Mouse (Mus musculus) limb, embryonic 14.5 days (tissue): ENCODE results near the gene Lpgat1. TPM values are rescaled to one million over a fixed set of nuclear protein-coding genes. Genes with fewer than 3 reads are reported as not detected.

Experiments
- ATAC-seq: fragments of 200-750 bp; cut with Nextera tagmentation; 2 replicates; pipeline ENCODE4 v1.8.0; 2017; ENCODE audit warnings: low read depth, moderate number of reproducible peaks, moderate TSS enrichment; ENCODE audit not compliant: low FRiP score
- DNase-seq: peaks from one replicate; pipeline ENCODE4 v3.0.0-alpha.2; 2015; ENCODE audit warnings: low spot score
- H3K27ac ChIP-seq: fragments of 300-500 bp; sonication (generic); replicated peaks from 2 replicates; pipeline ENCODE4 v1.5.1; 2014; ENCODE audit warnings: low read depth, mild to moderate bottlenecking, low read length, moderate library complexity, mixed read lengths
- H3K27me3 ChIP-seq: fragments of 300-500 bp; sonication (generic); 2 replicates; pipeline ENCODE4 v1.6.1; 2014; ENCODE audit warnings: low read length, mixed read lengths; ENCODE audit not compliant: control insufficient read depth, insufficient read depth
- H3K36me3 ChIP-seq: fragments of 300-500 bp; sonication (generic); 2 replicates; pipeline ENCODE4 v1.6.1; 2014; ENCODE audit warnings: mild to moderate bottlenecking, low read length, moderate library complexity, mixed read lengths; ENCODE audit not compliant: control insufficient read depth, insufficient read depth
- H3K4me1 ChIP-seq: fragments of 300-500 bp; sonication (generic); 2 replicates; pipeline ENCODE4 v1.6.1; 2014; ENCODE audit warnings: antibody characterized with exemption, low read length, mixed read lengths; ENCODE audit not compliant: control insufficient read depth, insufficient read depth
- H3K4me2 ChIP-seq: fragments of 300-500 bp; sonication (generic); replicated peaks from 2 replicates; pipeline ENCODE4 v1.6.1; 2014; ENCODE audit warnings: low read depth, mild to moderate bottlenecking, low read length, moderate library complexity; ENCODE audit not compliant: severe bottlenecking
- H3K4me3 ChIP-seq: fragments of 300-500 bp; sonication (generic); replicated peaks from 2 replicates; pipeline ENCODE4 v1.5.1; 2014; ENCODE audit warnings: low read length
- H3K9ac ChIP-seq: fragments of 300-500 bp; sonication (generic); 2 replicates; pipeline ENCODE4 v1.6.1; 2014; ENCODE audit warnings: mild to moderate bottlenecking, low read depth, low read length, moderate library complexity; ENCODE audit not compliant: severe bottlenecking
- H3K9me3 ChIP-seq: fragments of 300-500 bp; sonication (generic); 2 replicates; pipeline ENCODE4 v1.6.1; 2016; ENCODE audit warnings: low read length; ENCODE audit not compliant: control insufficient read depth
- POLR2A ChIP-seq: fragments of 200-500 bp; IDR thresholded peaks from 2 replicates; pipeline ENCODE4 v1.8.0; 2012; ENCODE audit warnings: inconsistent platforms, mild to moderate bottlenecking, moderate library complexity, borderline replicate concordance; ENCODE audit not compliant: insufficient read depth, insufficient read length; ENCODE audit errors: extremely low read depth
- WGBS: fragments of 180-500 bp; shearing (Covaris S2); extraction: QIAGEN DNeasy Blood & Tissue Kit; methylation state at CpG from one replicate; pipeline ENCODE4 v1.1.7; 2014; 5-methylcytosine and 5-hydroxymethylcytosine counted together
- polyA plus RNA-seq, 2 experiments: library from polyadenylated mRNA; depleted of rRNA in 1 of 2; stranded (reverse) in 1 of 2; unstranded in 1 of 2; fragments of >200 nt; fragmentation: Nextera tagmentation in 1 of 2; extraction: Ambion mirVana in 1 of 2; gene quantifications; 2 replicates each; pipeline versions ENCODE4 v1.2.1 to v1.2.3; 2012 to 2014

The Lpgat1 gene
- polyA plus RNA-seq, 2 experiments: 24.7 to 39.9 TPM

GRCm38 (mm10) chr1:191775116-191775515, 57.5 kb downstream of the Lpgat1 start:
- DNase-seq (no peak), ATAC-seq (no peak)
- Histone ChIP-seq H3K4me3 (no peak overlapping the region), H3K27ac (no peak overlapping the region), H3K27me3 (no peaks in the 10 kb centered on the region), H3K4me1 (no peaks in the 10 kb centered on the region), H3K9me3 (no peaks in the 10 kb centered on the region), H3K9ac (no peak overlapping the region), H3K36me3 (peaks cover 59% of the 10 kb centered on the region), H3K4me2 (no peak overlapping the region)
- TF ChIP-seq POLR2A: no peak
- WGBS: 92% methylated on average over 8 of the region's 8 CpGs

- 55% methylated on average over 8 of the region's 8 CpGs for WGBS
- H3K36me3 ChIP-seq: peaks cover 62% of the 10 kb centered on the region
These were observed 59.9 kb downstream of the Lpgat1 start for GRCm38 (mm10) chr1:191777521-191777920.

GRCm38 (mm10) chr1:191780470-191780869, 62.8 kb downstream of the Lpgat1 start:
- no peak for ATAC-seq
- no peak for DNase-seq
- Histone ChIP-seq H3K27me3 (no peaks in the 10 kb centered on the region), H3K36me3 (peaks cover 41% of the 10 kb centered on the region), H3K4me1 (no peaks in the 10 kb centered on the region), H3K9me3 (no peaks in the 10 kb centered on the region), H3K4me3 (no peak overlapping the region), H3K9ac (no peak overlapping the region), H3K4me2 (no peak overlapping the region), H3K27ac (no peak overlapping the region)
- 100% methylated on average over 1 of the region's 1 CpGs for WGBS
- TF ChIP-seq POLR2A: no peak

More at GRCm38 (mm10) chr1:191777521-191777920, 59.9 kb downstream of the Lpgat1 start:
- Histone ChIP-seq H3K4me1 (no peaks in the 10 kb centered on the region), H3K9ac (no peak overlapping the region), H3K27ac (no peak overlapping the region), H3K9me3 (no peaks in the 10 kb centered on the region), H3K4me2 (no peak overlapping the region), H3K27me3 (no peaks in the 10 kb centered on the region), H3K4me3 (no peak overlapping the region)
- DNase-seq (no peak), ATAC-seq (no peak)
- TF ChIP-seq POLR2A: no peak

- H3K9me3 ChIP-seq: no peaks in the 10 kb centered on the region
- WGBS: 77% methylated on average over 11 of the region's 11 CpGs
- no peak overlapping the region for H3K4me2 ChIP-seq
- H3K9ac ChIP-seq: no peak overlapping the region
- TF ChIP-seq POLR2A: no peak
- H3K4me1 ChIP-seq: no peaks in the 10 kb centered on the region
- no peaks in the 10 kb centered on the region for H3K27me3 ChIP-seq
- H3K4me3 ChIP-seq: no peak overlapping the region
- peaks cover 3% of the 10 kb centered on the region for H3K36me3 ChIP-seq
- DNase-seq: no peak
- no peak overlapping the region for H3K27ac ChIP-seq
- ATAC-seq: no peak
These were observed 67.5 kb downstream of the Lpgat1 start for GRCm38 (mm10) chr1:191785108-191785507.

DNA sequence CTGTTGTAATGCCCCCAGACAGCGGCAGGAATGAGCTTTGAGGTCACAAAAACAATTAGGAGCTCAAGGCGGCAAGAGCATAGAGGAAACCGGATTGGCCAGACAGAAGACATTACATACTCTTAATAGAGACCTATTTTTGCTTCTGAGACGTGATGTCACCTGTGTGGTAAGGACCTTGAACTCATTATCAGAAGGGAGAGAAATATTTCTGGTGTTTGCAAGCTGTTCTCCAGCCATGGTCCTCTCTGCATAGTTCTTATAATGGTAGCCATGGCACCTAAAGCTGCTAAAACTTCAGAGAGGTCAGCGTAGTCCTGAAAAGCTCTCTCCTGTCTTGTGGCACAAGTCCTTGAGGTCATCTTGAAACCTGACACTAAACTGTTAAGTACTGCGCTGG, 68.6 kb downstream of the Lpgat1 start:
- no peak for ATAC-seq
- Histone ChIP-seq H3K27me3 (no peaks in the 10 kb centered on the region), H3K4me2 (no peak overlapping the region), H3K9me3 (no peaks in the 10 kb centered on the region), H3K27ac (no peak overlapping the region), H3K36me3 (peaks cover 3% of the 10 kb centered on the region), H3K4me3 (no peak overlapping the region), H3K4me1 (no peaks in the 10 kb centered on the region), H3K9ac (no peak overlapping the region)
- 52% methylated on average over 6 of the region's 6 CpGs for WGBS
- DNase-seq: no peak
- no peak for TF ChIP-seq POLR2A

- 31% methylated on average over 4 of the region's 4 CpGs for WGBS
- no peak for DNase-seq
- no peaks in the 10 kb centered on the region for H3K27me3 ChIP-seq
- H3K36me3 ChIP-seq: no peaks in the 10 kb centered on the region; the same call in 1 of the 2 replicates
- no peak overlapping the region for H3K4me2 ChIP-seq
- H3K9ac ChIP-seq: no peak overlapping the region
- no peak overlapping the region for H3K4me3 ChIP-seq
- no peaks in the 10 kb centered on the region for H3K4me1 ChIP-seq
- ATAC-seq: no peak
- no peak overlapping the region for H3K27ac ChIP-seq
- no peaks in the 10 kb centered on the region for H3K9me3 ChIP-seq
- no peak for TF ChIP-seq POLR2A
These were observed 69.7 kb downstream of the Lpgat1 start for GRCm38 (mm10) chr1:191787379-191787778.
